Mouse (Mus musculus): ENCODE measurements at regions not wholly inside any gene's neighbourhood (a gene's known extent, or its start where the extent isn't known, plus 50 kb on each side); places are given as distances from the start of the nearest gene placed in this dataset.

GRCm38 (mm10) chr4:152888306-152888705 is 410.6 kb upstream of the Kcnab2 start:
- Histone ChIP-seq H3K4me3 (ENCODE audit: low read depth, low read length) (no peak overlapping the region), H3K27me3 (ENCODE audit: control insufficient read depth, insufficient read depth, low read length) (no peaks in the 10 kb centered on the region), H3K36me3 (ENCODE audit: control insufficient read depth, insufficient read depth, low read length) (no peaks in the 10 kb centered on the region), H3K27ac (ENCODE audit: insufficient read depth, low read depth, low read length) (no peak overlapping the region), H3K4me1 (ENCODE audit: control insufficient read depth, insufficient read depth, insufficient read length, low read length) (no peaks in the 10 kb centered on the region)
- WGBS = 75% methylated on average over 14 of the region's 14 CpGs
- TF ChIP-seq CTCF (IDR thresholded peaks at IDR 0.05; ENCODE audit: extremely low read depth, insufficient read length, insufficient replicate concordance, low read depth, low read length) = no peak
- no peak for TF ChIP-seq POLR2A (IDR thresholded peaks at IDR 0.05; ENCODE audit: low read depth, low read length)

- H3K27ac ChIP-seq (ENCODE audit: insufficient read depth, low read depth, low read length) = no peak overlapping the region
- no peak overlapping the region for H3K4me3 ChIP-seq (ENCODE audit: low read depth, low read length)
- TF ChIP-seq POLR2A (IDR thresholded peaks at IDR 0.05; ENCODE audit: low read depth, low read length) (no peak), CTCF (IDR thresholded peaks at IDR 0.05; ENCODE audit: extremely low read depth, insufficient read length, insufficient replicate concordance, low read depth, low read length) (no peak)
- 66% methylated on average over 9 of the region's 9 CpGs for WGBS
- no peaks in the 10 kb centered on the region for H3K27me3 ChIP-seq (ENCODE audit: control insufficient read depth, insufficient read depth, low read length)
- no peaks in the 10 kb centered on the region for H3K4me1 ChIP-seq (ENCODE audit: control insufficient read depth, insufficient read depth, insufficient read length, low read length)
- H3K36me3 ChIP-seq (ENCODE audit: control insufficient read depth, insufficient read depth, low read length) = no peaks in the 10 kb centered on the region
Observed at GRCm38 (mm10) chr4:152886773-152887172, 409.1 kb upstream of the Kcnab2 start.

- no peak overlapping the region for H3K4me3 ChIP-seq (ENCODE audit: low read depth, low read length)
- no peaks in the 10 kb centered on the region for H3K27me3 ChIP-seq (ENCODE audit: control insufficient read depth, insufficient read depth, low read length)
- no peaks in the 10 kb centered on the region for H3K36me3 ChIP-seq (ENCODE audit: control insufficient read depth, insufficient read depth, low read length)
- TF ChIP-seq POLR2A (IDR thresholded peaks at IDR 0.05; ENCODE audit: low read depth, low read length) (no peak), CTCF (IDR thresholded peaks at IDR 0.05; ENCODE audit: extremely low read depth, insufficient read length, insufficient replicate concordance, low read depth, low read length) (no peak)
- H3K4me1 ChIP-seq (ENCODE audit: control insufficient read depth, insufficient read depth, insufficient read length, low read length) = no peaks in the 10 kb centered on the region
- no peak overlapping the region for H3K27ac ChIP-seq (ENCODE audit: insufficient read depth, low read depth, low read length)
Observed at GRCm38 (mm10) chr4:152881433-152881930, 403.8 kb upstream of the Kcnab2 start.

GRCm38 (mm10) chr4:152880368-152880767 is 402.7 kb upstream of the Kcnab2 start:
- Histone ChIP-seq H3K4me1 (ENCODE audit: control insufficient read depth, insufficient read depth, insufficient read length, low read length) (no peaks in the 10 kb centered on the region), H3K27ac (ENCODE audit: insufficient read depth, low read depth, low read length) (no peak overlapping the region), H3K27me3 (ENCODE audit: control insufficient read depth, insufficient read depth, low read length) (no peaks in the 10 kb centered on the region), H3K36me3 (ENCODE audit: control insufficient read depth, insufficient read depth, low read length) (no peaks in the 10 kb centered on the region), H3K4me3 (ENCODE audit: low read depth, low read length) (no peak overlapping the region)
- 95% methylated on average over 2 of the region's 2 CpGs for whole genome bisulfite sequencing
- no peak for TF ChIP-seq POLR2A (IDR thresholded peaks at IDR 0.05; ENCODE audit: low read depth, low read length)
- no peak for TF ChIP-seq CTCF (IDR thresholded peaks at IDR 0.05; ENCODE audit: extremely low read depth, insufficient read length, insufficient replicate concordance, low read depth, low read length)

- TF ChIP-seq CTCF (IDR thresholded peaks at IDR 0.05; ENCODE audit: extremely low read depth, insufficient read length, insufficient replicate concordance, low read depth, low read length) = no peak
- WGBS = 50% methylated on average over 14 of the region's 14 CpGs
Observed at GRCm38 (mm10) chr4:152878941-152879340, 401.3 kb upstream of the Kcnab2 start.

DNA sequence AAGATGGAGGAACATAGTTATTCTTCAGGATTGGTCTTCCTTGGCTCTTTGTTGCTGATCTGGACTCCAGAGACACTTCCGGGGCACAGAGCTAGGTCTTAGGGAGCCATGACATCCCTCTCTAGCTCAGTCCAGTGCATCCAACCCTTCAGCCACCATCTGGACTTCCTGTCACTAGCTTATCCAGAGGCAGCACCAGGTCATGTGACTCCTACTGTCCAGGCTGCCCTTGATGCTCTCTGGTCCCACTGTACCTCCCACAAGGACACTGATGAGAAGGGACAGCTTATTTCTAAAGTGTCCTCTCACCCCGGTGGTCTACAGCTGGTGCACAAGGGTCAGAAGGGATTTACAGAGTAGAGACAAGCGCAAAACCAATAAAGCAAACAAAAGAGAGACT is 400.7 kb upstream of the Kcnab2 start:
- TF ChIP-seq POLR2A (IDR thresholded peaks at IDR 0.05; ENCODE audit: low read depth, low read length) = no peak
- TF ChIP-seq CTCF (IDR thresholded peaks at IDR 0.05; ENCODE audit: extremely low read depth, insufficient read length, insufficient replicate concordance, low read depth, low read length) = no peak
- no peak overlapping the region for H3K4me3 ChIP-seq (ENCODE audit: low read depth, low read length)
- H3K27ac ChIP-seq (ENCODE audit: insufficient read depth, low read depth, low read length) = no peak overlapping the region
- H3K4me1 ChIP-seq (ENCODE audit: control insufficient read depth, insufficient read depth, insufficient read length, low read length) = no peaks in the 10 kb centered on the region
- H3K36me3 ChIP-seq (ENCODE audit: control insufficient read depth, insufficient read depth, low read length) = no peaks in the 10 kb centered on the region
- H3K27me3 ChIP-seq (ENCODE audit: control insufficient read depth, insufficient read depth, low read length) = no peaks in the 10 kb centered on the region
- 75% methylated on average over 3 of the region's 3 CpGs for WGBS

More at GRCm38 (mm10) chr4:152878941-152879340, 401.3 kb upstream of the Kcnab2 start:
- Histone ChIP-seq H3K36me3 (ENCODE audit: control insufficient read depth, insufficient read depth, low read length) (no peaks in the 10 kb centered on the region), H3K27ac (ENCODE audit: insufficient read depth, low read depth, low read length) (no peak overlapping the region), H3K4me1 (ENCODE audit: control insufficient read depth, insufficient read depth, insufficient read length, low read length) (no peaks in the 10 kb centered on the region), H3K27me3 (ENCODE audit: control insufficient read depth, insufficient read depth, low read length) (no peaks in the 10 kb centered on the region), H3K4me3 (ENCODE audit: low read depth, low read length) (no peak overlapping the region)

DNA sequence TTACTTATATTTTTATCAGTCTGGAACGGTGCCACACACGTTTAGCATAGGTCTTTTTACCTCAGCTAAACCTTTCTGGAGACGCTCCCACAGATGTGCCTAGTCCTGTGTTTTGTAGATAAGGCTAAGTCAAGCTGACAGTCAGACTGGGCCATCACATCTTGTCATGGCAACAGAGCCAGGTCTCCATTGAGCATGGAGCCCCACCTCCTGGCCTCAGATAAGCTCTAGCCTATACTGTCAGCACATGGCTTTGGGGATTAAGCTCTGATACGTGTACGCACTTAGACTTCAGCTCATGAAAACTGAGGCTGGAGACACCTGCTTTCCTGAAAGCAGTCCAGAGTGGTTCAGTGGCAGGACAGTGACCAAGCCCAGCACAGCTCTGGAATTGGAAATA is 392.4 kb upstream of the Kcnab2 start:
- Histone ChIP-seq H3K4me1 (ENCODE audit: control insufficient read depth, insufficient read depth, insufficient read length, low read length) (no peaks in the 10 kb centered on the region), H3K4me3 (ENCODE audit: low read depth, low read length) (no peak overlapping the region), H3K27ac (ENCODE audit: insufficient read depth, low read depth, low read length) (no peak overlapping the region), H3K27me3 (ENCODE audit: control insufficient read depth, insufficient read depth, low read length) (no peaks in the 10 kb centered on the region), H3K36me3 (ENCODE audit: control insufficient read depth, insufficient read depth, low read length) (no peaks in the 10 kb centered on the region)
- TF ChIP-seq CTCF (IDR thresholded peaks at IDR 0.05; ENCODE audit: extremely low read depth, insufficient read length, insufficient replicate concordance, low read depth, low read length) (no peak), POLR2A (IDR thresholded peaks at IDR 0.05; ENCODE audit: low read depth, low read length) (no peak)
- WGBS = 50% methylated on average over 5 of the region's 5 CpGs

- Histone ChIP-seq H3K27ac (ENCODE audit: insufficient read depth, low read depth, low read length) (no peak overlapping the region), H3K27me3 (ENCODE audit: control insufficient read depth, insufficient read depth, low read length) (no peaks in the 10 kb centered on the region), H3K4me3 (ENCODE audit: low read depth, low read length) (no peak overlapping the region), H3K4me1 (ENCODE audit: control insufficient read depth, insufficient read depth, insufficient read length, low read length) (no peaks in the 10 kb centered on the region), H3K36me3 (ENCODE audit: control insufficient read depth, insufficient read depth, low read length) (no peaks in the 10 kb centered on the region)
- TF ChIP-seq POLR2A (IDR thresholded peaks at IDR 0.05; ENCODE audit: low read depth, low read length) (no peak), CTCF (IDR thresholded peaks at IDR 0.05; ENCODE audit: extremely low read depth, insufficient read length, insufficient replicate concordance, low read depth, low read length) (no peak)
- 90% methylated on average over 8 of the region's 8 CpGs for WGBS
Observed at GRCm38 (mm10) chr4:152865894-152866293, 388.2 kb upstream of the Kcnab2 start.
